Mouse (Mus musculus) E14TG2a.4 (cell line): ENCODE results near the gene Trim62.

Source experiments
- CTCF ChIP-seq: conservative IDR thresholded peaks from 2 replicates; pipeline ENCODE4 v1.5.1; 2014; ENCODE audit warnings: low read length
- POU5F1 ChIP-seq: IDR thresholded peaks from 2 replicates; pipeline ENCODE4 v1.6.1; 2014; ENCODE audit warnings: low read length, borderline replicate concordance

- no peak for TF ChIP-seq CTCF
- no peak for TF ChIP-seq POU5F1
Observed at GRCm38 (mm10) chr4:128932783-128933182, 49.4 kb downstream of the Trim62 start.
